22 mouse cellular contexts compared by ENCODE assay signal in genomic region chr1:187303221-187303620, GRCm38 (mm10).
DNase-seq lines count a peak whose midpoint lies in the region; ATAC-seq and TF ChIP-seq lines count a peak whose summit lies in the region.
"Had no signal": no experiment of that assay in that cellular context is flagged by ENCODE, and none has a peak within 500 bp of the region (broad histone marks: within the 10 kb centered on the region; RNA-seq: fewer than 3 reads in every experiment).

No protein-coding gene starts in this region.

- intact Hi-C loops in heart, postnatal 14 days (cut with DNase I): no loop called here

- no peak overlapping the region for H3K9ac ChIP-seq in heart, embryonic 13.5 days
- no peak overlapping the region for H3K9ac ChIP-seq in hindbrain, postnatal 0 days (replicated peaks; ENCODE audit: low read length)
- H3K9ac ChIP-seq in hindbrain, embryonic 12.5 days: no peak overlapping the region
- H3K9ac ChIP-seq: forebrain, embryonic 13.5 days; hindbrain, embryonic 14.5 days; intestine, embryonic 15.5 days; limb, embryonic 12.5 days; liver, embryonic 12.5 days; neural tube, embryonic 15.5 days; stomach, embryonic 15.5 days had no signal

- H3K4me2 ChIP-seq in heart, embryonic 13.5 days: no peak overlapping the region
- no peak overlapping the region for H3K4me2 ChIP-seq in hindbrain, postnatal 0 days (ENCODE audit: low read depth, low read length)
- H3K4me2 ChIP-seq in hindbrain, embryonic 12.5 days (replicated peaks): no peak overlapping the region
- H3K4me2 ChIP-seq: forebrain, embryonic 13.5 days; heart, embryonic 11.5 days; hindbrain, embryonic 14.5 days; intestine, embryonic 15.5 days; limb, embryonic 12.5 days; liver, embryonic 12.5 days; neural tube, embryonic 15.5 days; stomach, embryonic 15.5 days had no signal

- H3K27me3 ChIP-seq in heart, embryonic 13.5 days (replicated peaks): no peaks in the 10 kb centered on the region
- no peaks in the 10 kb centered on the region for H3K27me3 ChIP-seq in hindbrain, postnatal 0 days (ENCODE audit: insufficient read depth, low read length)
- H3K27me3 ChIP-seq in hindbrain, embryonic 12.5 days: no peaks in the 10 kb centered on the region
- H3K27me3 ChIP-seq: forebrain, embryonic 13.5 days; intestine, embryonic 15.5 days; limb, embryonic 12.5 days; liver, embryonic 12.5 days; neural tube, embryonic 15.5 days; stomach, embryonic 15.5 days had no signal

- whole genome bisulfite sequencing in heart, embryonic 13.5 days: 53% methylated on average over 10 of the region's 10 CpGs
- 56% methylated on average over 10 of the region's 10 CpGs for WGBS in hindbrain, postnatal 0 days
- 84% methylated on average over 10 of the region's 10 CpGs for WGBS in hindbrain, embryonic 12.5 days

- no peaks in the 10 kb centered on the region for H3K36me3 ChIP-seq in heart, embryonic 13.5 days
- no peaks in the 10 kb centered on the region for H3K36me3 ChIP-seq in hindbrain, postnatal 0 days (ENCODE audit: insufficient read depth, low read length)
- no peaks in the 10 kb centered on the region for H3K36me3 ChIP-seq in hindbrain, embryonic 12.5 days
- H3K36me3 ChIP-seq: intestine, embryonic 15.5 days; liver, embryonic 12.5 days; neural tube, embryonic 15.5 days; stomach, embryonic 15.5 days had no signal

- peak overlapping the region; percentile 43 for H3K27ac ChIP-seq in heart, embryonic 13.5 days (replicated peaks)
- H3K27ac ChIP-seq in hindbrain, postnatal 0 days: no peak overlapping the region
- H3K27ac ChIP-seq in hindbrain, embryonic 12.5 days: no peak overlapping the region
- H3K27ac ChIP-seq: forebrain, embryonic 13.5 days; hindbrain, embryonic 14.5 days; intestine, embryonic 15.5 days; limb, embryonic 12.5 days; liver, embryonic 12.5 days; neural tube, embryonic 15.5 days; stomach, embryonic 15.5 days had no signal

- no peaks in the 10 kb centered on the region for H3K9me3 ChIP-seq in heart, embryonic 13.5 days
- no peaks in the 10 kb centered on the region for H3K9me3 ChIP-seq in hindbrain, postnatal 0 days (ENCODE audit: low read length)
- H3K9me3 ChIP-seq in hindbrain, embryonic 12.5 days (replicated peaks): no peaks in the 10 kb centered on the region
- H3K9me3 ChIP-seq: forebrain, embryonic 13.5 days; intestine, embryonic 15.5 days; limb, embryonic 12.5 days; liver, embryonic 12.5 days; neural tube, embryonic 15.5 days; stomach, embryonic 15.5 days had no signal

- no peak for TF ChIP-seq CTCF in hindbrain, postnatal 0 days (IDR thresholded peaks at IDR 0.05; ENCODE audit: low read depth)

- H3K4me3 ChIP-seq in heart, embryonic 13.5 days: no peak overlapping the region
- H3K4me3 ChIP-seq in hindbrain, postnatal 0 days (ENCODE audit: low read length): no peak overlapping the region
- no peak overlapping the region for H3K4me3 ChIP-seq in hindbrain, embryonic 12.5 days
- H3K4me3 ChIP-seq: erythroblast, embryonic 14.5 days; forebrain, embryonic 13.5 days; intestine, embryonic 15.5 days; limb, embryonic 12.5 days; liver, embryonic 12.5 days; neural tube, embryonic 15.5 days; stomach, embryonic 15.5 days had no signal

- H3K4me1 ChIP-seq in heart, embryonic 13.5 days: peaks cover 33% of the 10 kb centered on the region
- no peaks in the 10 kb centered on the region for H3K4me1 ChIP-seq in hindbrain, postnatal 0 days (ENCODE audit: insufficient read depth, low read length)
- H3K4me1 ChIP-seq in hindbrain, embryonic 12.5 days: peaks cover 11% of the 10 kb centered on the region
- H3K4me1 ChIP-seq: liver, embryonic 12.5 days had no signal

- no peak for DNase-seq in heart, postnatal 14 days
- peak; percentile 17 for DNase-seq in hindbrain, postnatal 0 days (ENCODE audit: low spot score)
- peak; percentile 52 for DNase-seq in Muller cell, postnatal 12 days (ENCODE audit: inconsistent ontology term)
- peak; percentile 26 for DNase-seq in brain, adult 2 months (ENCODE audit: low read depth, low spot score)
- no peak for DNase-seq in thymus, postnatal 14 days
- DNase-seq: adrenal gland, adult 2 months; gastrocnemius, postnatal 14 days; kidney, postnatal 4 days; lung, adult 2 months; lung, postnatal 36 days; thymus, adult 2 months had no signal

- ATAC-seq in heart, embryonic 13.5 days (ENCODE audit: extremely low read depth, insufficient number of reproducible peaks, low FRiP score, low TSS enrichment): no peak
- ATAC-seq in hindbrain, postnatal 0 days: no peak
- ATAC-seq in hindbrain, embryonic 12.5 days (ENCODE audit: low FRiP score): no peak
- ATAC-seq: forebrain, embryonic 13.5 days; intestine, embryonic 15.5 days; liver, embryonic 12.5 days had no signal

Comparison
In these comparisons a context has a peak if more than half of its experiments do, and no peak if none do; other contexts are left out.
1. DNase-seq: peak in hindbrain, postnatal 0 days (single experiment), Muller cell, postnatal 12 days (single experiment) and brain, adult 2 months (single experiment); none in heart, postnatal 14 days (0 of 2) and thymus, postnatal 14 days (single experiment).